Mouse (Mus musculus): Measurements from ENCODE around the gene Gnptg. TPM values are rescaled to one million over a fixed set of nuclear protein-coding genes. Genes with fewer than 3 reads are reported as not detected.

The Gnptg gene
- 36.2 and 38.3 TPM in 2 replicates for polyA plus RNA-seq (2014; fragmentation: Nextera tagmentation; extraction: Ambion mirVana)

- DNase-seq (peak; percentile 97), ATAC-seq (ENCODE audit: insufficient read depth) (peak; percentile 92)
These were observed at the start of gene Gnptg, which contains the start of gene Tsr3 for GRCm38 (mm10) chr17:25239695-25240636. Gene Gnptg, minus strand, starts transcription at chr17:25240124. Gene Tsr3, plus strand, starts transcription at chr17:25240170.

GRCm38 (mm10) chr17:25288842-25289241, 48.9 kb upstream of the Gnptg start:
- no peak overlapping the region for H3K4me2 ChIP-seq
- TF ChIP-seq CTCF (IDR thresholded peaks at IDR 0.05; ENCODE audit: low read depth), result peak; percentile 80
- H3K9ac ChIP-seq, result no peak overlapping the region
- no peaks in the 10 kb centered on the region for H3K4me1 ChIP-seq (ENCODE audit: insufficient read depth)
- no peaks in the 10 kb centered on the region for H3K9me3 ChIP-seq (ENCODE audit: low read depth, low read length)
- H3K36me3 ChIP-seq (ENCODE audit: insufficient read depth), result no peaks in the 10 kb centered on the region
- no peak overlapping the region for H3K4me3 ChIP-seq (ENCODE audit: low read depth, low read length)
- ATAC-seq (ENCODE audit: insufficient read depth) (no peak), DNase-seq (peak; percentile 72)
- WGBS, result 30% methylated on average over 4 of the region's 4 CpGs
- no peaks in the 10 kb centered on the region for H3K27me3 ChIP-seq (ENCODE audit: insufficient read depth, low read length)
- H3K27ac ChIP-seq (ENCODE audit: low read depth), result no peak overlapping the region

More at GRCm38 (mm10) chr17:25239695-25240636, at the start of gene Gnptg, which contains the start of gene Tsr3:
- Histone ChIP-seq H3K27me3 (ENCODE audit: insufficient read depth, low read length) (no peaks in the 10 kb centered on the region), H3K9ac (peak within 1 kb of the TSS; percentile 92), H3K36me3 (ENCODE audit: insufficient read depth) (peaks cover 33% of the 10 kb centered on the region), H3K4me2 (peak within 1 kb of the TSS; percentile 80), H3K27ac (ENCODE audit: low read depth) (peak within 1 kb of the TSS; percentile 91), H3K4me3 (ENCODE audit: low read depth, low read length) (peak within 1 kb of the TSS; percentile 99), H3K4me1 (ENCODE audit: insufficient read depth) (peaks cover 5% of the 10 kb centered on the region; the same call in 1 of the 2 replicates), H3K9me3 (ENCODE audit: low read depth, low read length) (no peaks in the 10 kb centered on the region)
- under 1% methylated on average over 80 of the region's 80 CpGs for WGBS
- no peak for TF ChIP-seq CTCF (IDR thresholded peaks at IDR 0.05; ENCODE audit: low read depth)

DNA sequence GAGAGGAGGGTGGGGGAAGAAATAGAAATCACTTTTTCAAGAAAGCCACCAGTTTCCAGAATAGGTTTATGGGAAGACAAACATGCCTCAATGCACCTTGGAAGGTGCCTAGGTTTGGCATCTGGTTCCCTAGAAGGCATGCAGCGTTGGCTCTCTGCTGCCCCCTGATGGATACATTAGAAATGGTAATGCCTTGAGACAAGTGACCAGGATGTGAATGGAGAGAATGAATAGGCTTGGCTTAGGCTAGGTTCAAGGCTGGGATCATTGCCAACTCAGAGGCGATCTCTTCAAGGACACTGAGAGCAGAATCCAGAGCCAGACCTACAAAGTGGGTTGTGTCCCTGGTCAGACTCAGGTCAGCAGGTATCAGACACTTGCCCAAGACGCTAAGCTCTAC, 45.1 kb upstream of the Gnptg start:
- H3K9ac ChIP-seq, result no peak overlapping the region
- H3K27ac ChIP-seq (ENCODE audit: low read depth), result no peak overlapping the region
- no peaks in the 10 kb centered on the region for H3K27me3 ChIP-seq (ENCODE audit: insufficient read depth, low read length)
- no peak overlapping the region for H3K4me3 ChIP-seq (ENCODE audit: low read depth, low read length)
- H3K9me3 ChIP-seq (ENCODE audit: low read depth, low read length), result no peaks in the 10 kb centered on the region
- ATAC-seq (ENCODE audit: insufficient read depth) (0 out of 2 replicates have a peak, but pooled peaks have one; percentile 31), DNase-seq (peak; percentile 86)
- H3K4me2 ChIP-seq, result no peak overlapping the region
- no peaks in the 10 kb centered on the region for H3K36me3 ChIP-seq (ENCODE audit: insufficient read depth)
- H3K4me1 ChIP-seq (ENCODE audit: insufficient read depth), result no peaks in the 10 kb centered on the region
- peak; percentile 96 for TF ChIP-seq CTCF (IDR thresholded peaks at IDR 0.05; ENCODE audit: low read depth)
- 16% methylated on average over 3 of the region's 3 CpGs for WGBS

- ATAC-seq (ENCODE audit: insufficient read depth), result no peak
- H3K9me3 ChIP-seq (ENCODE audit: low read depth, low read length), result no peaks in the 10 kb centered on the region
- no peak for TF ChIP-seq CTCF (IDR thresholded peaks at IDR 0.05; ENCODE audit: low read depth)
- WGBS, result 33% methylated on average over 11 of the region's 11 CpGs
- H3K4me1 ChIP-seq (ENCODE audit: insufficient read depth), result no peaks in the 10 kb centered on the region
- H3K9ac ChIP-seq, result no peak overlapping the region
- DNase-seq, result peak; percentile 51
- no peak overlapping the region for H3K4me3 ChIP-seq (ENCODE audit: low read depth, low read length)
- H3K27ac ChIP-seq (ENCODE audit: low read depth), result no peak overlapping the region
- no peaks in the 10 kb centered on the region for H3K27me3 ChIP-seq (ENCODE audit: insufficient read depth, low read length)
- no peaks in the 10 kb centered on the region for H3K36me3 ChIP-seq (ENCODE audit: insufficient read depth)
- H3K4me2 ChIP-seq, result no peak overlapping the region
These were observed 42.2 kb upstream of the Gnptg start for GRCm38 (mm10) chr17:25282133-25282532.

- H3K4me1 ChIP-seq (ENCODE audit: insufficient read depth), result no peaks in the 10 kb centered on the region; the same call in 1 of the 2 replicates
- H3K27ac ChIP-seq (ENCODE audit: low read depth), result no peak overlapping the region
- no peaks in the 10 kb centered on the region for H3K27me3 ChIP-seq (ENCODE audit: insufficient read depth, low read length)
- ATAC-seq (ENCODE audit: insufficient read depth) (no peak), DNase-seq (no peak)
- H3K36me3 ChIP-seq (ENCODE audit: insufficient read depth), result peaks cover 3% of the 10 kb centered on the region; the same call in 1 of the 2 replicates
- no peak for TF ChIP-seq CTCF (IDR thresholded peaks at IDR 0.05; ENCODE audit: low read depth)
- no peaks in the 10 kb centered on the region for H3K9me3 ChIP-seq (ENCODE audit: low read depth, low read length)
- H3K4me2 ChIP-seq, result no peak overlapping the region
- no peak overlapping the region for H3K9ac ChIP-seq
- WGBS, result 94% methylated on average over 3 of the region's 3 CpGs
- no peak overlapping the region for H3K4me3 ChIP-seq (ENCODE audit: low read depth, low read length)
These were observed 35.9 kb upstream of the Gnptg start for GRCm38 (mm10) chr17:25275833-25276232.

DNA sequence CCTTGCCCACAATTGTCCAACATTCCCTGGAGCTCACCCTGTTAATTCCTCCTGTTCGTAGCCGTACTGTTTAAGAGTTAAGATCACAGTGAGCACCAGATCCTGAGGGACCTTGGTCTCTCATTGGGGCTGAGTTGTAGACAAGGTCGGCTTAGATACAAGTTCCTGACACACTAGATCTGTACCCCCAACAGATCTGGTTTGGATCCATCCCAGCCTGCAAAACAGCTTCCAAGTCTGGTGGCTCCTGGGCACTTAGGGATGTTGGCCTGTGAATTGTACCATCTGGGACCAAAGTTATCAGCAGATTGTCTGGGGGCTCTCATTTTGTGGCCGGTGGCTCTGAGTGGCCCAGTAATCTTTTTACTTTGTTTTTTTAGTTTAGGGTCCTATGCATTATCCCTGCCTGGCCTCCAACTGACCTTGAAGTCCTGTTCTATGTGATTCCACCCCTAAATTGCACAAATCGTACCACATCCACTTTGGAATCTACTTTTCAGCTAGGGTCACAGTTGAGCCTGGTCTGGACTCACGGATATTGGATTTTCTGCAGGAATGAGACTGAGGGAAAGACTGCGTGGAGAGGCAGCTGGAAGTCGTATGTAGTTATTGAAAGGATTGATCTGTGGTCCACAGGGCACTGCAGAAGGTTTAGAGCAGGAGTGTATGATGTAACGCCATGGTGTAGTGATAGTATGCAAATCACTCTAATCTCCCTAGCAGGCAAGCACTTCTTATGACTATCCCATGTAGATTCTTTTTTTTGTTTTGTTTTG, 34.8 kb upstream of the Gnptg start, which contains the start of gene Ube2i:
Gene Ube2i, minus strand, starts transcription at position 52 of the 776 bp plus-strand sequence.
- Histone ChIP-seq H3K9ac (peak within 1 kb of the TSS; percentile 100), H3K4me3 (ENCODE audit: low read depth, low read length) (peak within 1 kb of the TSS; percentile 100), H3K27ac (ENCODE audit: low read depth) (peak within 1 kb of the TSS; percentile 99), H3K4me1 (ENCODE audit: insufficient read depth) (no peaks in the 10 kb centered on the region; the same call in 1 of the 2 replicates), H3K4me2 (peak within 1 kb of the TSS; percentile 83), H3K36me3 (ENCODE audit: insufficient read depth) (peaks cover 12% of the 10 kb centered on the region), H3K9me3 (ENCODE audit: low read depth, low read length) (no peaks in the 10 kb centered on the region), H3K27me3 (ENCODE audit: insufficient read depth, low read length) (no peaks in the 10 kb centered on the region)
- DNase-seq (no peak), ATAC-seq (ENCODE audit: insufficient read depth) (no peak)
- no peak for TF ChIP-seq CTCF (IDR thresholded peaks at IDR 0.05; ENCODE audit: low read depth)
- WGBS, result 78% methylated on average over 9 of the region's 9 CpGs
